Mouse (Mus musculus) kidney, embryonic 15.5 days (tissue): ENCODE data around the gene Mtss1l. TPM values are rescaled to one million over a fixed set of nuclear protein-coding genes. Genes with fewer than 3 reads are reported as not detected.

Experiments
- ATAC-seq: fragments of 200-750 bp; cut with Nextera tagmentation; replicated peaks from 2 replicates; pipeline ENCODE4 v1.8.0; 2017; ENCODE audit warnings: moderate TSS enrichment; ENCODE audit not compliant: low FRiP score
- H3K27ac ChIP-seq: fragments of 300-500 bp; sonication (generic); 2 replicates; pipeline ENCODE4 v1.5.1; 2015; ENCODE audit warnings: mild to moderate bottlenecking, inconsistent platforms
- H3K27me3 ChIP-seq: fragments of 300-500 bp; sonication (generic); 2 replicates; pipeline ENCODE4 v1.6.1; 2015; ENCODE audit warnings: inconsistent platforms
- H3K36me3 ChIP-seq: fragments of 300-500 bp; sonication (generic); 2 replicates; pipeline ENCODE4 v1.6.1; 2015; ENCODE audit warnings: inconsistent platforms
- H3K4me1 ChIP-seq: fragments of 300-500 bp; sonication (generic); 2 replicates; pipeline ENCODE4 v1.6.1; 2015; ENCODE audit warnings: inconsistent platforms
- H3K4me2 ChIP-seq: fragments of 300-500 bp; sonication (generic); 2 replicates; pipeline ENCODE4 v1.6.1; 2015; ENCODE audit warnings: moderate library complexity, mild to moderate bottlenecking, inconsistent platforms
- H3K4me3 ChIP-seq: fragments of 300-500 bp; sonication (generic); replicated peaks from 2 replicates; pipeline ENCODE4 v1.5.1; 2015; ENCODE audit warnings: mild to moderate bottlenecking, inconsistent platforms
- H3K9ac ChIP-seq: fragments of 300-500 bp; sonication (generic); 2 replicates; pipeline ENCODE4 v1.6.1; 2015; ENCODE audit warnings: mild to moderate bottlenecking, inconsistent platforms
- H3K9me3 ChIP-seq: fragments of 300-500 bp; sonication (generic); replicated peaks from 2 replicates; pipeline ENCODE4 v1.6.1; 2016; ENCODE audit warnings: inconsistent platforms
- WGBS: fragments of 180-500 bp; shearing (Covaris S2); methylation state at CpG from one replicate; pipeline ENCODE4 v1.1.7; 2015; ENCODE audit warnings: mixed read lengths; 5-methylcytosine and 5-hydroxymethylcytosine counted together
- polyA plus RNA-seq: library from polyadenylated mRNA; unstranded; fragments of >200 nt; fragmentation: Nextera tagmentation; extraction: Ambion mirVana; gene quantifications from 2 replicates; pipeline ENCODE4 v1.2.1, GENCODE M21; 2015

Gene Mtss1l
- polyA plus RNA-seq, 1 experiment from 2014 or later, result 8.3 TPM

DNA sequence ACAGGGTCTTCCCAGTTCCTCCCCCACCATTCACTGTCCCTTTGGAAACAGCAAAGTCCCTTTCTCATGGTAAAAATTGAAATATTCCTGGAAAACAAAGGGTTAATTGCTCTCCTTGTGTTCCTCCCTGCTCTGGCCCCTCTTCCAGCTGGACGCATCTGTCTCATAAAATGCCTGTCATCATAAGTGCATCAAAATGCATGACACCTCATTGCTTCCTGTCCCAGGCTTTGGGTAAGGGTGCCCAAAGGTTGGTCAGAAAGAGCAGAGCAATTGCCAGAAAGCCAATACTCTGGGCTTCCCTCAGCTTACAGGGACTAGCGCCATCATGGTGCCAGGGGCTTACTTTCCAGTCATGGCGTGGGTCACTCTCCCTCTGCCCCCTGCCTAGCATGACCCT lies 10.7 kb upstream of the Mtss1l start:
- 49% methylated on average over 3 of the region's 3 CpGs for WGBS
- peaks cover 39% of the 10 kb centered on the region for H3K36me3 ChIP-seq
- H3K4me3 ChIP-seq, result no peak overlapping the region
- H3K9ac ChIP-seq, result 0 out of 2 replicates have a peak overlapping the region, but pooled peaks have one; percentile 1
- H3K4me2 ChIP-seq, result no peak overlapping the region
- H3K27ac ChIP-seq, result peak overlapping the region; percentile 77
- H3K27me3 ChIP-seq, result no peaks in the 10 kb centered on the region
- H3K9me3 ChIP-seq, result no peaks in the 10 kb centered on the region
- peaks cover 50% of the 10 kb centered on the region for H3K4me1 ChIP-seq
- ATAC-seq, result no peak

DNA sequence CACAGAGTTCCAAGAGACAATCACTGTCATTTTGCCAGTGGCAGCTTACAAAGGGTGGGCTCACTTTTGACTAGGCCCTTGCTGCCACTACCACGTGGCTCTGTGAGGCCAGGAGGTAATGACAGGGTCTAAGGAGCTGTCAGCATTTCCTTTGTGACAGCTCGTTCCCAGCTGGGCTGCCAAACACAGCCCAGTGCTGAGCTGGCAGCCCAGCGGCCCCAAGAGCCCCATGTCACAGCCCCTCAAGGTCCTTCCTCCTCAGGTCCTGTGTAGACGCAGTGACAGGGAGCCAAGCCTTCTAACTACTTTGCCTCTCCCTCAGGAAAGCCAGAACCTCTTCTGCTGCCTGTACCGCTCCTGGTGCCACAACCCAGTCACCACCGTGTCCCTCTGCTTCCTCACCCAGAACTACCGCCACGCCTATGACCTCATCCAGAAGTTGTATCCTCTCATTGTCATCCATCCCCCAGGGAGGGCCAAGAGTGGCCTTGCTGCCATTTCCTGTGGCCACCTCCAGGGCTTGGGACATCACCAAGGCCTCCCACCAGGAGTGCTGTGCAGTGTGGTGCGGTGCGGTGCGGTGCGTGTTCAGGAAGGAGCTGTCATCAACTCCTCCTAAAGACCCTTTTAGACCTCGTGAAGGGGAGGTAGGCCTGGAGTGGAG lies 9.9 kb upstream of the Mtss1l start:
- Histone ChIP-seq H3K4me1 (peaks cover 50% of the 10 kb centered on the region), H3K27ac (peak overlapping the region; percentile 77), H3K9me3 (no peaks in the 10 kb centered on the region), H3K9ac (0 out of 2 replicates have a peak overlapping the region, but pooled peaks have one; percentile 1), H3K36me3 (peaks cover 39% of the 10 kb centered on the region), H3K4me3 (no peak overlapping the region), H3K27me3 (no peaks in the 10 kb centered on the region), H3K4me2 (no peak overlapping the region)
- no peak for ATAC-seq
- 69% methylated on average over 13 of the region's 13 CpGs for WGBS

DNA sequence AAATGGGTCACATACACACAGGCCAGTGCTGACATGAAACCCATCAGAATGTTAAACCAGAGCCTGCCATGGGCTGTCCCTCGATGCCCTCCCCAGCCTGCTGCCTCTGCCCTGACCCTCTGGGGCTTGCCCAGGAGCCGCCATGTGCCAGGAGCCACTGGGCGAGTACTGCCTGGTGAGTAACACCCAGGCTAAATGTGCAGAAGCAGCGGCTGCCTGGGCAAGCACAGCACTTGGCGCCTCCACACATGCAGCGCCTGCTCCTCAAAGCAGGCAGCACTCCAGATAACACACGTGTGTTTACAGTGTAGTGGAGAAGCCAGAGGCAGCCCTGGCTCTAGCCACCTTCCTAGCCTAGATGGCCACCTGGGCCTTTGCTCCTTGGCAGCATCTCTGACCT lies 8.2 kb upstream of the Mtss1l start:
- Histone ChIP-seq H3K9me3 (no peaks in the 10 kb centered on the region), H3K27ac (no peak overlapping the region), H3K27me3 (no peaks in the 10 kb centered on the region), H3K9ac (no peak overlapping the region), H3K4me2 (no peak overlapping the region), H3K4me3 (no peak overlapping the region), H3K4me1 (peaks cover 64% of the 10 kb centered on the region), H3K36me3 (peaks cover 39% of the 10 kb centered on the region)
- ATAC-seq, result no peak
- 89% methylated on average over 7 of the region's 7 CpGs for WGBS

DNA sequence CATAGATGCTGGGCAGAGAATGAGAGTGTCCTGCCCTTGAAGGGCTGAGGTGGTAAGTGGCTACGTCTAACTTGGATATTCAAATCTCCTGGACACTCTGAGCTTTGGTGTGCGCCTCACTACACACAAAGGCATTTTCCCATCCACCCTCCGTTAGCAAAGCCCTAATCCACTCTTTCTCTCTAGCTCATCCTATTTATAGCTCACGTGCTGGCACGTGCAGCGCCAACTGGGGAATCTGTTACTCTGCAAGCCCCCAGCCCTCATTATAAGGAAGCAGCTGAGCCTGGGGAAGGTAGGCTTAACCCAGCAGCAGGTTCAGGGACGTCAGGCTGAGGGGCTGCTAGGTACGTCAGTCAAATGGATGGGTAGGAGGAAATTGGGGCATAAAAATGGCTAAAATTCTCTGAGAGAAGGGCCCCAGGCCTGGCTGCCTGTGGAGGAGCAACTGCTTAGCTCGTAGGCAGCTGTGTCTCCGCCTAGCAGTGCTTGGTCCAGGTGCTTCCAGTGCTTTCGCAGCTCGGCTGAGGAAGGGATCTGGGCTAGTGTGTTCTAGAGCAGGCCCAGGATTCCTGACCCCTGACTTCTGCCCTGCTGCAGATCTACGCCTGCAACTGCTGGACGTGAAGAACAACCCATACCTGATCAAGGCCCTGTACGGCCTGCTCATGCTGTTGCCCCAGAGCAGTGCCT lies 6.3 kb upstream of the Mtss1l start:
- no peak for ATAC-seq
- H3K36me3 ChIP-seq, result peaks cover 39% of the 10 kb centered on the region
- WGBS, result 83% methylated on average over 15 of the region's 15 CpGs
- H3K9me3 ChIP-seq, result no peaks in the 10 kb centered on the region
- H3K4me3 ChIP-seq, result no peak overlapping the region
- peak overlapping the region; percentile 92; the same call in 1 of the 2 replicates for H3K27ac ChIP-seq
- no peak overlapping the region for H3K9ac ChIP-seq
- no peaks in the 10 kb centered on the region for H3K27me3 ChIP-seq
- H3K4me1 ChIP-seq, result peaks cover 68% of the 10 kb centered on the region
- no peak overlapping the region for H3K4me2 ChIP-seq

DNA sequence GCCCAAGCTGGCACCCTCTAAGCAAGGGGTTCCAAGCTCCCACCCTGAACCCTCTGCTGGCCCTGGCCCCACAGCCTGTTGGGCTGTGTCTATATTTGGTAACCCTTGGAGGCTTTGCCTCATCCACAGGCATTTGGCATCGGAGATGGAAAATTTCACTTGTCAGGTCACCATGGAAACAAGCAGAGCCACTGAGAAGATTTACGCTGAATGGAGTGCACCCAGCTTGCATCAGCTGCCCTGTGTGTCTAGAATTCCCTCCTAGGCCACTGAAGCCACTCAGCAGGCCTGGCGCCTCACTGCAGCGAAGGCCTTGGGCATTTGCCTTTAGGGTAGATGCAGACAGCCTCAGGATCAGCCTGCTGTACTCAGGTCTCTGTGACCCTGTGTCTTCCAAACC lies 5.2 kb upstream of the Mtss1l start:
- Histone ChIP-seq H3K27ac (peak overlapping the region; percentile 92), H3K27me3 (no peaks in the 10 kb centered on the region), H3K36me3 (peaks cover 34% of the 10 kb centered on the region), H3K9ac (no peak overlapping the region), H3K4me3 (no peak overlapping the region), H3K9me3 (no peaks in the 10 kb centered on the region), H3K4me2 (no peak overlapping the region), H3K4me1 (peaks cover 68% of the 10 kb centered on the region)
- ATAC-seq, result no peak
- 54% methylated on average over 4 of the region's 4 CpGs for WGBS

DNA sequence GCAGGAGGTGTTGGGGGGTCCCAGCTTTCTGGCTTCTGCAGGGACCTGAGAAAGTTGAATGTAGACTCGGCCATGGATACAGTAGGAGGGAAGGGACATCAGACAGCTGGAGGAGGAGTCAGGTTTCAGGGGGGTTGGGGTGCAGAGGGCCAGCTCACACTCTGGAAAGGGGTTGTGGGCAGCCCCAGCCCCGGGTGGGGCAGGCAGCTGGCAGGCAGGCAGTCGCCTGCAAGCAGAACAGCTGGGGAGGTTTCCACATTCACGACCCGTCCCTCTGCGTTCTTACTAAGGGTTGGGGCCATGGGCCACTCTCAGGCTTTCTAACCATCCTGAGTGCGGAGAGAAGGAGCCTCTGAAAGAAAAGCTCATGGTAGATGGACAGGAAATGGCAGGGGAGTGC lies 4.1 kb upstream of the Mtss1l start:
- Histone ChIP-seq H3K9me3 (no peaks in the 10 kb centered on the region), H3K27ac (peak overlapping the region; percentile 92), H3K27me3 (no peaks in the 10 kb centered on the region), H3K4me1 (peaks cover 63% of the 10 kb centered on the region), H3K36me3 (peaks cover 24% of the 10 kb centered on the region), H3K4me3 (no peak overlapping the region), H3K4me2 (no peak overlapping the region), H3K9ac (no peak overlapping the region)
- no peak for ATAC-seq
- WGBS, result 25% methylated on average over 7 of the region's 7 CpGs

DNA sequence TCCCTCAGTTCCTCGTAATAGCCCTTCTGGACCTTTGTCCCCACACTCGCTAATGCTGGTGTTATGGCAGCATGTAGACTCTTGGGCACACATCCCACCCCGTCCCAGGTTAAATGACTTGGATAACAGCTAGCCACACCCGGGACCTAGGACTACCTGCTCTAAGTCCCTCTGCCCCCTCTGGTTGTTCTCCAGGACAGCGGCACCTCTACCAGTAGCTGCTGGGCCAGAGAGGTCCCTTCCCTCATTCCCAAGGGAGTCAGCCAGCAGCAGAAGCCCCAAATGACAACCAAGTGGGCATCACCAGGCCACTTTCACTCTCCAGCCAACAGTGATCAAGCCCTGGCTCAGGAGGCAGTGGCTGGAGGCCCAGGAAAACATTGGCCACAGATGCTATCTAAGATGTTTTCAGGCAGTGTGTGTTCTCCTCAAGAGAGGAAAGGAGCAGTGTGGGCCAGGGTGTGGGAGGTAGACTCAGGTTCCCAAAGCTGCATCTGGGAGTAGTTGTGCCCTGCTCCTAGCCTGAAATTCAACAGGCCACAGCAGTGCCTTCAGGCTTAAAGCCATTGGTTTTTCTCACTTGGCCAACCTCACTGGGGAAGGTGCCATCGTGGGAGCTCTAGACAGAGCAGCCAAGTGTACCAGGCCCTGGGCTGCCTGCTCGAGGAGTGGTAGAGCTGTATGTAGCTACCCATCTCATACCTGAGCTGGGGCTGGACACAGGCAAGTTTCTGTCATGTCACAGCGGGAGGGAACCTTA lies 2.9 kb upstream of the Mtss1l start:
- H3K27me3 ChIP-seq, result no peaks in the 10 kb centered on the region
- no peak for ATAC-seq
- H3K9me3 ChIP-seq, result no peaks in the 10 kb centered on the region
- H3K4me2 ChIP-seq, result no peak overlapping the region
- H3K4me1 ChIP-seq, result peaks cover 76% of the 10 kb centered on the region
- no peak overlapping the region for H3K9ac ChIP-seq
- no peak overlapping the region for H3K4me3 ChIP-seq
- peaks cover 11% of the 10 kb centered on the region for H3K36me3 ChIP-seq
- 60% methylated on average over 8 of the region's 8 CpGs for WGBS
- peak overlapping the region; percentile 92 for H3K27ac ChIP-seq

DNA sequence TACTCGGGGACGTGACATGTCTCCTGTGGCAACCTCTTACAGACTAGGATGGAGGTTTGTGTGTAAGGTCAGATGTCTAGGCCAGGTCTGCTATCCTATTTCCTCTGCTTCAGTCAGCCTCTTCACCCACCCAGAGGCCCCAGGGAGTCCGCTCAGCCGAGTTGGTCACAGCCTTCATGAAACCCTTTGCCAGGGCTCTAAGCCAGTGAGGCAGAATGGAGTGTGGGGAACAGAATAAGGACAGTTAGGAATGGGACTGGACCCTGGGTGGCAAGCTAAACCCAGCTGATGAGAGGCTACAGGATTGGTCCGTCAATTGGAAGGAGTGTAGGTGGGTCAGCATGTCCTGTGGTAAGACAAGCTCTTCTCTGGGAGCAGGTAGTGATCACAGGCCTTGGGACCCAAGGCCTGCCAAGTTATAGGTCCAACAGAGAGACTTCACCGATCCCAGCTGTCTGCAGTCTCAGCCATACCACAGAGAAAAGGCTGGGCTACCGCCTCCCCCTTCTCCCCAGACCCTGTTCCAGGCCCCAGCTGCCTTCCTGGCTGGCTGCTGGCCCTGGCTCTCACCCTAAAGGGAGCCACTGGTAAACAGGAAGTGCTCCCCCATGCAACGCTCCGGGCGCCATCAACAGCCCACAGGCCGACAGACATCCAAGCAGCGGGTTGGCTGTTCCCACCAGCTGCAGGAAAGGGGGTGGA lies 2.2 kb upstream of the Mtss1l start:
- WGBS, result 27% methylated on average over 12 of the region's 12 CpGs
- H3K4me2 ChIP-seq, result peak overlapping the region; percentile 10; the same call in 1 of the 2 replicates

DNA sequence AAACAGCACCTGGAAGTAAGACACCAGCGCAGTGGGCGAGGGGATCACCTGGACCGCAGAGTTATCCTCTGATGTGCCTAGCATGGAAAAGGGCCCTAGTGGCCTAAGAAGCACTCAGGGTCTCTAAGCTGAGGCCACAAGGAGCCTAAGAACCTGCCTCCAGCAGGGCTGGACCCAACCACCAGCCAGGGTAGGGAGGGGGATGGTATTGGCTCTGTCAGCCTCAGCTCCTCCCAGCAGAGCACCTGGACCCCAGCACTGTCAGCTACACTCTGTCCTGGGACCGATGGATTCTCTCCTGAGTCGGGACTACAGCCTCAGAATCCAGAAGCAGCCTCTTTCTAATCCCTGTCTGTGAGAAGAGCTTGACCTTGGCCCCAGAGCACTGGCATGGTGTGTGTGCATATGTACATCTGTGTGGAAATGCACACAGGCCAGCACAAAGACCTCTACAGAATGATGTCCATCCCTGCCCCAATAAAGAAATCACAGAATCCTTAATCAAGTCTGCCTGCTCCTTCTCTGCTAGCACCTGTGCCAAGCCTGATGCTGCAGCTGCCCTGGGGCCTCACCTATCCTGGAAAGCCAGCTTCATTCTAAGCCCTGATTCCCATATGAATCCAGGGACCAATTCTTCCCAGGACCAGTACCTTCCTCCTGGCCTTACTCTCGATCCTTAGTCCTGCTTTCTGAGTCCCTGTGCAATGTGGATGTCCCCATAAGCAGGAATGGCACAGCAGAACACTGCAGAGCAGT lies 1.2 kb upstream of the Mtss1l start:
- Histone ChIP-seq H3K27ac (peak overlapping the region; percentile 92), H3K27me3 (no peaks in the 10 kb centered on the region), H3K9ac (no peak overlapping the region), H3K9me3 (no peaks in the 10 kb centered on the region), H3K4me3 (no peak overlapping the region), H3K36me3 (0 out of 2 replicates have a peak, but pooled peaks cover 4% of the 10 kb centered on the region), H3K4me1 (peaks cover 91% of the 10 kb centered on the region), H3K4me2 (peak overlapping the region; percentile 83; the same call in 1 of the 2 replicates)
- no peak for ATAC-seq
- WGBS, result 62% methylated on average over 6 of the region's 6 CpGs

More for the DNA sequence above, 2.2 kb upstream of the Mtss1l start:
- no peaks in the 10 kb centered on the region for H3K9me3 ChIP-seq
- H3K4me1 ChIP-seq, result peaks cover 83% of the 10 kb centered on the region
- H3K4me3 ChIP-seq, result no peak overlapping the region
- no peaks in the 10 kb centered on the region for H3K27me3 ChIP-seq
- H3K36me3 ChIP-seq, result 0 out of 2 replicates have a peak, but pooled peaks cover 8% of the 10 kb centered on the region
- no peak overlapping the region for H3K9ac ChIP-seq
- no peak for ATAC-seq
- peak overlapping the region; percentile 92 for H3K27ac ChIP-seq

DNA sequence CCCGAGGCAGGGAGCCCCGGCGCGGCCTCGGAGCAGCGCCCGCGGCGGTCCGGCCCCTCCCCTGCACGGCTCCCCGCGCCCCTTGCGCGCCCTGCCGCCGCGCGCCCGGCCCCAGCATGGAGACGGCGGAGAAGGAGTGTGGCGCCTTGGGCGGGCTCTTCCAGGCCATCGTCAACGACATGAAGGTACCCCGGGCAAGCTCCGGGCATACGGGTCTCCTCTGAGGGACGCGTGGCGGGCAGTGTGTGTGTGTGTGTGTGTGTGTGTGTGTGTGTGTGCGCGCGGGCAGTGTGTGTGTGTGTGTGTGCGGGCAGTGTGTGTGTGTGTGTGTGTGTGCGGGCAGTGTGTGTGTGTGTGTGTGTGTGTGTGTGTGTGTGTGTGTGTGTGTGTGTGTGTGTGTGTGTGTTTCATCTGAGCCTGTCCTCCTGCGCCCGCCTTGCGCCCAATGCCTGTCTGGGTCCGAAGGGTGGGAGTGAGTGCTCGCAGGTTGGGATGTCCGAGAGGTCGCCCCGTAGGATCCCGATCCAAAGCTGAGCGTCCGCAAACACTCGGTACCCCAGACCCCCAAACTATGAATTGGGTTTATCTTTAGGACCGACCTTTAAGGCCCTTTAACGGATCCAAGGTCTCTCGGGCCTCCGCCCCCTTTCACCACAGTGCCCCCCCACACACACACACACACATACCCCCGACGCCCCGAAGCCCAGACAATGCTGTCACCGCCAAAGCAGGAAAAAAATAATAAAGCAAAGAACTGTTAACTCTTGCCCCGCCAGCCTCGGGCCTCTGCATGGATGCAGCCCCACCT lies 534 bp downstream of the Mtss1l start:
- Histone ChIP-seq H3K27me3 (no peaks in the 10 kb centered on the region), H3K9me3 (no peaks in the 10 kb centered on the region), H3K4me2 (peak overlapping the region; percentile 83), H3K4me1 (peaks cover 91% of the 10 kb centered on the region), H3K4me3 (peak overlapping the region; percentile 81), H3K36me3 (peaks cover 17% of the 10 kb centered on the region), H3K27ac (peak overlapping the region; percentile 92), H3K9ac (peak overlapping the region; percentile 94)
- WGBS, result under 1% methylated on average over 47 of the region's 59 CpGs
- peak; percentile 67 for ATAC-seq
